Mouse (Mus musculus) G1E (cell line): ENCODE data around the gene Yif1b. TPM values are rescaled to one million over a fixed set of nuclear protein-coding genes. Genes with fewer than 3 reads are reported as not detected.

Experiments used
- ATAC-seq: 2 replicates; pipeline ENCODE4 v1.8.0; 2016; ENCODE audit warnings: mild to moderate bottlenecking; ENCODE audit not compliant: insufficient number of reproducible peaks, poor library complexity, low FRiP score, severe bottlenecking; ENCODE audit errors: extremely low read depth
- DNase-seq: peaks from one replicate; pipeline ENCODE4 v3.0.0; 2012; ENCODE audit warnings: low spot score
- H3K27me3 ChIP-seq: 2 replicates; pipeline ENCODE4 v1.6.1; 2012; ENCODE audit warnings: mild to moderate bottlenecking, low read length, inconsistent platforms; ENCODE audit not compliant: insufficient read depth
- H3K36me3 ChIP-seq: replicated peaks from 2 replicates; pipeline ENCODE3; 2012; ENCODE audit warnings: mild to moderate bottlenecking, inconsistent platforms
- H3K4me1 ChIP-seq: 2 replicates; pipeline ENCODE4 v1.6.1; 2012; ENCODE audit warnings: low read depth, low read length, inconsistent platforms, mixed read lengths; ENCODE audit not compliant: insufficient read depth
- H3K4me3 ChIP-seq: 2 replicates; pipeline ENCODE4 v1.5.1; 2012; ENCODE audit warnings: low read depth, mild to moderate bottlenecking, inconsistent platforms, low read length, moderate library complexity, mixed read lengths
- H3K9me3 ChIP-seq: replicated peaks from 2 replicates; pipeline ENCODE4 v1.6.1; 2012; ENCODE audit warnings: inconsistent platforms
- CTCF ChIP-seq: IDR thresholded peaks from 2 replicates; pipeline ENCODE4 v1.5.1; 2012; ENCODE audit warnings: low read depth, low read length, inconsistent platforms, mixed read lengths
- GATA1 ChIP-seq: IDR thresholded peaks from 2 replicates; pipeline ENCODE4 v1.6.1; 2012; ENCODE audit warnings: borderline replicate concordance, low read length, inconsistent platforms, mixed read lengths
- GATA2 ChIP-seq: IDR thresholded peaks from 2 replicates; pipeline ENCODE4 v1.6.1; 2012; ENCODE audit warnings: low read depth, low read length, inconsistent platforms, borderline replicate concordance
- POLR2AphosphoS5 ChIP-seq: IDR thresholded peaks from 2 replicates; pipeline ENCODE4 v1.6.1; 2012; ENCODE audit warnings: low read depth, low read length, inconsistent platforms; ENCODE audit not compliant: insufficient replicate concordance
- TAL1 ChIP-seq: conservative IDR thresholded peaks from 2 replicates; pipeline ENCODE4 v1.6.1; 2012; ENCODE audit warnings: low read depth, low read length, inconsistent platforms, mixed read lengths
- polyA plus RNA-seq: library from polyadenylated mRNA; stranded (reverse); fragments of >175 nt; gene quantifications from 2 replicates; pipeline ENCODE4 v1.2.3, GENCODE M21; 2012
- total RNA-seq, 2 experiments: library from RNA; stranded (forward) in 1 of 2; stranded (reverse) in 1 of 2; fragments of 200-1000 nt in 1 of 2; fragments of >200 nt in 1 of 2; fragmentation: Nextera tagmentation in 1 of 2; gene quantifications; 2 replicates each; pipeline ENCODE4 v1.2.3; 2014 to 2017

Gene Yif1b
- total and polyA plus RNA-seq, 3 experiments, result 27.8 to 228 (median 114) TPM

- no peaks in the 10 kb centered on the region for H3K9me3 ChIP-seq
- H3K4me3 ChIP-seq, result no peak overlapping the region
- no peak for ATAC-seq
- no peak for DNase-seq
- no peaks in the 10 kb centered on the region for H3K27me3 ChIP-seq
- H3K36me3 ChIP-seq, result peaks cover 78% of the 10 kb centered on the region
- H3K4me1 ChIP-seq, result peaks cover 3% of the 10 kb centered on the region; the same call in 1 of the 2 replicates
- no peak for TF ChIP-seq POLR2AphosphoS5
- TF ChIP-seq CTCF, result no peak
- no peak for TF ChIP-seq TAL1
- TF ChIP-seq GATA2, result no peak
- TF ChIP-seq GATA1, result no peak
Observed at GRCm38 (mm10) chr7:29263831-29264230, 25.7 kb downstream of the Yif1b start.

- TF ChIP-seq POLR2AphosphoS5 (no peak), GATA2 (no peak), GATA1 (no peak), CTCF (no peak), TAL1 (no peak)
- Histone ChIP-seq H3K4me3 (no peak overlapping the region), H3K4me1 (no peaks in the 10 kb centered on the region), H3K36me3 (peaks cover 72% of the 10 kb centered on the region), H3K27me3 (no peaks in the 10 kb centered on the region), H3K9me3 (no peaks in the 10 kb centered on the region)
- DNase-seq, result no peak
- no peak for ATAC-seq
Observed at GRCm38 (mm10) chr7:29265636-29266035, 27.5 kb downstream of the Yif1b start.

GRCm38 (mm10) chr7:29266931-29267330, 28.8 kb downstream of the Yif1b start:
- no peak for ATAC-seq
- H3K9me3 ChIP-seq, result no peaks in the 10 kb centered on the region

GRCm38 (mm10) chr7:29270445-29270844, 32.3 kb downstream of the Yif1b start:
- H3K4me1 ChIP-seq, result peaks cover 4% of the 10 kb centered on the region
- TF ChIP-seq CTCF, result no peak
- TF ChIP-seq POLR2AphosphoS5, result no peak
- no peak for TF ChIP-seq GATA1
- no peak for ATAC-seq
- H3K27me3 ChIP-seq, result no peaks in the 10 kb centered on the region
- no peak for DNase-seq
- no peaks in the 10 kb centered on the region for H3K9me3 ChIP-seq
- peaks cover 69% of the 10 kb centered on the region for H3K36me3 ChIP-seq
- H3K4me3 ChIP-seq, result no peak overlapping the region

More at GRCm38 (mm10) chr7:29266931-29267330, 28.8 kb downstream of the Yif1b start:
- TF ChIP-seq CTCF, result no peak
- TF ChIP-seq POLR2AphosphoS5, result no peak
- no peak for TF ChIP-seq TAL1
- TF ChIP-seq GATA2, result no peak
- Histone ChIP-seq H3K4me3 (no peak overlapping the region), H3K4me1 (peaks cover 2% of the 10 kb centered on the region), H3K27me3 (no peaks in the 10 kb centered on the region), H3K36me3 (peaks cover 76% of the 10 kb centered on the region)
- DNase-seq, result no peak

- TF ChIP-seq GATA1, result no peak
- no peak for TF ChIP-seq POLR2AphosphoS5
- TF ChIP-seq CTCF, result no peak
- no peak for TF ChIP-seq GATA2
- TF ChIP-seq TAL1, result no peak
- ATAC-seq (no peak), DNase-seq (no peak)
- peaks cover 69% of the 10 kb centered on the region for H3K36me3 ChIP-seq
- H3K4me3 ChIP-seq, result no peak overlapping the region
- no peaks in the 10 kb centered on the region for H3K9me3 ChIP-seq
- H3K27me3 ChIP-seq, result no peaks in the 10 kb centered on the region
- peaks cover 8% of the 10 kb centered on the region for H3K4me1 ChIP-seq
Observed at GRCm38 (mm10) chr7:29271687-29272465, 33.7 kb downstream of the Yif1b start.

DNA sequence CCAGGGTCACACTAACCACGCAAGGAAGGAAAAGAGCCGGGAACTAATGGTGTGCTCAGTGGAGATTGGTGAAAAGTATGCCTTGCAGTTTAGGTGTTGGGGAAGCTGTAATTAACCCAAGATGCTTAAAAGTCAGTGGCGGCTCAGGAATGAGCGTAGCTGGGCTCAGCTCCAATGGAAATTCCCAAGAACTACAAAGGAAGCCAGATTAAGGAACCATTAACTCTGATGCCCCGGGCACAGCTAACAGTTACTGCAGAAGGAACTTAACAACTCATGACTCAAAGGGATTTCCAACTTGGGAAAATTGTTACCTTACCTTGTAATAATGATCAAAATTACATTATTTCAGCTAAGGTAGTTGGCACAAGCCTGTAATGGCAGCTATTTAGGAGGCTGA, 38.6 kb downstream of the Yif1b start:
- H3K27me3 ChIP-seq, result no peaks in the 10 kb centered on the region
- no peak for TF ChIP-seq TAL1
- TF ChIP-seq POLR2AphosphoS5, result no peak
- TF ChIP-seq GATA1, result no peak
- no peak for TF ChIP-seq GATA2
- no peak for TF ChIP-seq CTCF
- H3K9me3 ChIP-seq, result no peaks in the 10 kb centered on the region
- H3K4me1 ChIP-seq, result peaks cover 31% of the 10 kb centered on the region
- no peak overlapping the region for H3K4me3 ChIP-seq
- peaks cover 63% of the 10 kb centered on the region for H3K36me3 ChIP-seq
- no peak for ATAC-seq
- DNase-seq, result no peak
